Mouse (Mus musculus): ENCODE results near the gene Gm49354.
"Not testable (repeated sequence)": the region's sequence is repeated elsewhere in the genome, so short reads cannot be mapped to it uniquely, and the experiment has no call there.

Gene Gm49354

GRCm38 (mm10) chr13:59782145-59782544, at the start of gene Gm49354:
Gene Gm49354, minus strand, starts transcription at chr13:59782245.
- no peak for DNase-seq

- no peak for DNase-seq
These were observed 43.9 kb upstream of the Gm49354 start for GRCm38 (mm10) chr13:59825966-59826365.

GRCm38 (mm10) chr13:59822507-59823462, 40.7 kb upstream of the Gm49354 start, which contains the start of gene Tut7:
Gene Tut7, minus strand, starts transcription at chr13:59823147.
- peak; percentile 94 to 97 for DNase-seq

GRCm38 (mm10) chr13:59820836-59821235, 38.8 kb upstream of the Gm49354 start:
- no peak for DNase-seq

GRCm38 (mm10) chr13:59820114-59820513, 38.1 kb upstream of the Gm49354 start:
- DNase-seq = no peak

GRCm38 (mm10) chr13:59817352-59817751, 35.3 kb upstream of the Gm49354 start:
- no peak for DNase-seq

- no peak for DNase-seq
These were observed 32.1 kb upstream of the Gm49354 start for GRCm38 (mm10) chr13:59814109-59814591.

GRCm38 (mm10) chr13:59811581-59811980, 29.5 kb upstream of the Gm49354 start:
- no peak for DNase-seq

- peak; percentile 11 to 30 for DNase-seq
These were observed 19.0 kb upstream of the Gm49354 start for GRCm38 (mm10) chr13:59801000-59801399.

GRCm38 (mm10) chr13:59800077-59800476, 18.0 kb upstream of the Gm49354 start:
- DNase-seq = no peak

GRCm38 (mm10) chr13:59798306-59798705, 16.3 kb upstream of the Gm49354 start:
- DNase-seq = no peak

GRCm38 (mm10) chr13:59796466-59796848, 14.4 kb upstream of the Gm49354 start:
- no peak for DNase-seq

- no peak for DNase-seq
These were observed 13.9 kb upstream of the Gm49354 start for GRCm38 (mm10) chr13:59795807-59796465.

- DNase-seq = no peak
These were observed 12.7 kb upstream of the Gm49354 start for GRCm38 (mm10) chr13:59794786-59795185.

GRCm38 (mm10) chr13:59779744-59780264, 2.2 kb downstream of the Gm49354 start:
- not testable (repeated sequence) for DNase-seq

- DNase-seq = peak in 1 of 2 experiments; percentile 26
These were observed 2.8 kb downstream of the Gm49354 start for GRCm38 (mm10) chr13:59779213-59779612.

- no peak for DNase-seq
These were observed 6.9 kb downstream of the Gm49354 start for GRCm38 (mm10) chr13:59775168-59775567.

- peak; percentile 77 to 85 for DNase-seq
These were observed 10.8 kb downstream of the Gm49354 start for GRCm38 (mm10) chr13:59771257-59771656.

GRCm38 (mm10) chr13:59770847-59771246, 11.2 kb downstream of the Gm49354 start:
- DNase-seq = peak in 1 of 2 experiments; percentile 25

- peak; percentile 88 to 93 for DNase-seq
These were observed 11.9 kb downstream of the Gm49354 start for GRCm38 (mm10) chr13:59770164-59770562.

- DNase-seq = peak; percentile 99 to 100
These were observed 12.5 kb downstream of the Gm49354 start, which contains the start of gene Isca1 for GRCm38 (mm10) chr13:59769296-59770163. Gene Isca1, minus strand, starts transcription at chr13:59769810.

GRCm38 (mm10) chr13:59768531-59768930, 13.5 kb downstream of the Gm49354 start:
- DNase-seq = peak in 1 of 2 experiments; percentile 24

Measured in kidney, postnatal 4 days (tissue).